Mouse (Mus musculus): ENCODE measurements around the gene Stk33.

GRCm38 (mm10) chr7:109442739-109443138 lies 3.9 kb upstream of the Stk33 start:
- TF ChIP-seq CTCF (IDR thresholded peaks at IDR 0.05 in 2 of 3, conservative IDR thresholded peaks at IDR 0.05 in 1 of 3; ENCODE audit: control insufficient read depth in 1 of 3, insufficient read depth in 1 of 3, low read depth in 2 of 3, low read length in 3 of 3, poor library complexity in 1 of 3, severe bottlenecking in 1 of 3) (no peak), SMC3 (IDR thresholded peaks at IDR 0.05; ENCODE audit: low read depth, low read length) (no peak), POLR2AphosphoS5 (IDR thresholded peaks at IDR 0.05; ENCODE audit: borderline replicate concordance, low read depth, low read length) (no peak), GATA1 (IDR thresholded peaks at IDR 0.05; ENCODE audit: low read depth, low read length) (no peak), SIN3A (IDR thresholded peaks at IDR 0.05; ENCODE audit: low read length) (no peak), ZNF384 (IDR thresholded peaks at IDR 0.05; ENCODE audit: low read depth, low read length) (no peak), MYC (IDR thresholded peaks at IDR 0.05; ENCODE audit: low read depth, low read length) (no peak), ZC3H11A (IDR thresholded peaks at IDR 0.05; ENCODE audit: low read depth, low read length) (no peak)

All from MEL (cell line).